Mouse (Mus musculus) right cerebral cortex, adult 2 months (tissue): Measurements from ENCODE around the gene Slc10a7.

Source experiments
- DNase-seq, 2 experiments: peaks; one replicate each; pipeline ENCODE4 v3.0.0; 2021 to 2022; ENCODE audit warnings: low spot score in 2 of 2

Gene Slc10a7

DNA sequence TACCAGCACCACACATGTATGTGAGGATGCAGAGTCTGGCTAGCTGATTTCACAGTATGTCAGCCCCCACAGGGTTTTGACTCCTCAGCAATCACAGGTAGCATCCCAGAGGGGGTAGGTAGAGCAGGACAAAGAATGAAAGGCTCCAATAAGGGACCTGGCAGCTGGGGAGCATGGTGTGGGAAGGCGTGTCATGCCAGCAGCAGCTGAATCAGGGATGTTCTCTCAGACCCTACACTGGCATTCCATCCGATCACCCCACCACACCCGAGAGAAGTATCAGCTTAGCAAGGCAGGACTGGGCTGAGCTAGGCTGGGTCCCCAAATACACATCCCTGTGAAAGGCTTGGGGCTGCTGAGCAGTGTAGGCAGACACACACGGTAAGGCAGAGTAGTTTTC is 229.2 kb downstream of the Slc10a7 start:
- no peak for DNase-seq

- DNase-seq = no peak
Measured at GRCm38 (mm10) chr8:78740936-78741335, 231.8 kb downstream of the Slc10a7 start.

- no peak for DNase-seq
Measured at GRCm38 (mm10) chr8:78741496-78741895, 232.3 kb downstream of the Slc10a7 start.

- no peak for DNase-seq
Measured at GRCm38 (mm10) chr8:78741965-78742364, 232.8 kb downstream of the Slc10a7 start.

GRCm38 (mm10) chr8:78742453-78742852 is 233.3 kb downstream of the Slc10a7 start:
- no peak for DNase-seq

DNA sequence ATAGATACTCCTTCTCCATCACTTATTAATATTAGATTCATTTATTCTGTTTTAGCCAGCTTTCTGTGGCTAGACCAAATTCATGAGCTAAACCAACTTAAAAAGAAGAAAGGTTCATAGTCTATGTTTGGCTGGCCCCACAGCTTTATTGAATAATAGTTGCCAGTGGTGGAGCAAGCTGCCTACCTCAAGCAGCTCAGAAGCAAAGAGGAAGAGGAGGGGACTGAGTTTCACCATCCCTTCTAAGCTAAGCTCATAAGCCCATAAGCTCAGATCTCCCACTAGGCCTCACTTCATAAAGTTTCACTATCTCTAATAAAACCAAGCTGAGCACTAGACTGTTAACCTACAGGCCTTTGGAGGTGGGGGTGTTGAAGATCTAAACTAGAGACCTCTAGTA is 237.9 kb downstream of the Slc10a7 start:
- DNase-seq = no peak

DNA sequence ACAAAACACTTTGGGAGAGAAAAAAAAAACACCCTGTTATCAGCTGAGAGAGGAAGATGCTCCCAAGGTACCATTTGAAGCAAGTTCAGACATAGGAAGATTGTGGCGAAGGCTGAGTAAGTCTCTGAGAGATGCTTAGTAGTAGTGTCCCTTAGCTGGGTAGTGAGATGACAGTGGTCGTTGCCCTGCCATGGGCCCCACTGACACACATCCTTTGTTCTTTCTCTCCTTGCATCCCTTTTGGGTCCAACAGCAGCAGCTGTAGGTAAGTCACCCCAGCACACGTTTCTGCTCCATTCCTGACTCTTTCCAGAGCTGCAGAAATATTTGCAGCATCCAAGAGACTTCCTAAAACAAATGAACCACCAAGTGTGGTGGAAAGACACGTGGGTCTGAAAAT is 239.6 kb downstream of the Slc10a7 start:
- DNase-seq = no peak

GRCm38 (mm10) chr8:78749861-78750825 is 241.0 kb downstream of the Slc10a7 start:
- DNase-seq = no peak

GRCm38 (mm10) chr8:78751151-78751550 is 242.0 kb downstream of the Slc10a7 start:
- DNase-seq = no peak

- DNase-seq = no peak
Measured at GRCm38 (mm10) chr8:78754986-78755385, 245.8 kb downstream of the Slc10a7 start.

- DNase-seq = no peak
Measured at GRCm38 (mm10) chr8:78759139-78759538, 250.0 kb downstream of the Slc10a7 start.

- DNase-seq = no peak
Measured at GRCm38 (mm10) chr8:78764976-78765375, 255.8 kb downstream of the Slc10a7 start.

DNA sequence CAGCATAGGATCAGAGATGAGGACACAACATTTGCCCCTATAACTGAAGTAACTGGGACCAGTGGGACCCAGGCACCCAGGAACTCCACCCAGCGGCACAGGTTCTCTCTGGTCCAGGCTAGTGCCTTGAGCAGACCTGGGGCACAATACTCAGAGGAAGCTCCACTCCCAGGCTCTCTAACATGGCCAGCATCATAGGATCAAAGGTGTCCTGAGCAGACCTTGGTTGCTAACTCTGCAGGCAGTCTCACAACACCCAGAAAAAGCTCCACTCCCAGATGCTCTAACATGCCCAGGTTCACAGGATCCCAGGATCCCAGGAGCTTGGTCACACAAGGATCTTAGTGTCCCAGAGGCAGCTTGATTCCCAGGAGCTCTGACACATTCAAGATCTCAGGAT is 256.4 kb downstream of the Slc10a7 start:
- DNase-seq = no peak

GRCm38 (mm10) chr8:78770584-78770983 is 261.4 kb downstream of the Slc10a7 start:
- no peak for DNase-seq

DNA sequence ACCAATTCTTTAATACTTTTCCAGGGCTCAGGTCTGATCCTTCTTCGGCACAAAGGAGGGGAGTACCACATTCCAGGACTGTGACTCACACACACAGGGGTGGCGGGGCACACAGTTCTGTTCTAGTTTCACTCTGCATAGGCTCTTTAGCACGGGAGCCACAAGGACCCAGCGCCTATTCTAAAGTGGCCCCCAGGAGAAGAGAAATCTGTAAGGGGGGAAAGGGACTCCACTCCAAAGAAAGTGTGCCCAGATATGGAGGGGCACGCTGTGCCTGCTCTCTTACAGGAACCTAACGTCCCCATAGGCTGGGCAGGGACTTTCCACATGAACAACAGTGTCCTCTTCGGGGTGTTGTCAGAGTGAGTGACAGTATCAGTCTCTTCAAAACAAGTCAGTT is 262.1 kb downstream of the Slc10a7 start:
- no peak for DNase-seq

- no peak for DNase-seq
Measured at GRCm38 (mm10) chr8:78776816-78777215, 267.7 kb downstream of the Slc10a7 start.
